Mouse (Mus musculus): ENCODE results near the gene Padi2. TPM values are rescaled to one million over a fixed set of nuclear protein-coding genes. Genes with fewer than 3 reads are reported as not detected.

The Padi2 gene
- polyA plus RNA-seq, 1 experiment from 2014 or later: 0.27 TPM

- ATAC-seq (no peak), DNase-seq (ENCODE audit: low spot score) (no peak)
- H3K27ac ChIP-seq (ENCODE audit: low read depth, low read length): no peak overlapping the region
- H3K9me3 ChIP-seq (replicated peaks; ENCODE audit: control insufficient read depth, low read length): no peaks in the 10 kb centered on the region
- H3K4me3 ChIP-seq (ENCODE audit: low read depth, low read length): no peak overlapping the region
- no peaks in the 10 kb centered on the region for H3K4me1 ChIP-seq (ENCODE audit: control insufficient read depth, insufficient read depth, low read length)
- no peak overlapping the region for H3K9ac ChIP-seq (ENCODE audit: low read length)
- H3K36me3 ChIP-seq (ENCODE audit: control insufficient read depth, insufficient read depth, low read length): peaks cover 74% of the 10 kb centered on the region
- 89% methylated on average over 10 of the region's 10 CpGs for WGBS
- H3K27me3 ChIP-seq (replicated peaks; ENCODE audit: control insufficient read depth, insufficient read depth, low read length): no peaks in the 10 kb centered on the region
- no peak overlapping the region for H3K4me2 ChIP-seq (ENCODE audit: low read length)
Measured at GRCm38 (mm10) chr4:140977278-140977677, 71.1 kb downstream of the Padi2 start.

GRCm38 (mm10) chr4:140977886-140978692 lies 71.9 kb downstream of the Padi2 start:
- no peaks in the 10 kb centered on the region for H3K9me3 ChIP-seq (replicated peaks; ENCODE audit: control insufficient read depth, low read length)
- no peak for DNase-seq (ENCODE audit: low spot score)
- H3K9ac ChIP-seq (ENCODE audit: low read length): no peak overlapping the region
- H3K27ac ChIP-seq (ENCODE audit: low read depth, low read length): no peak overlapping the region
- H3K36me3 ChIP-seq (ENCODE audit: control insufficient read depth, insufficient read depth, low read length): peaks cover 66% of the 10 kb centered on the region
- no peaks in the 10 kb centered on the region for H3K27me3 ChIP-seq (replicated peaks; ENCODE audit: control insufficient read depth, insufficient read depth, low read length)
- ATAC-seq: no peak
- no peaks in the 10 kb centered on the region for H3K4me1 ChIP-seq (ENCODE audit: control insufficient read depth, insufficient read depth, low read length)
- H3K4me3 ChIP-seq (ENCODE audit: low read depth, low read length): no peak overlapping the region
- WGBS: 94% methylated on average over 14 of the region's 14 CpGs
- H3K4me2 ChIP-seq (ENCODE audit: low read length): no peak overlapping the region

- Histone ChIP-seq H3K4me3 (ENCODE audit: low read depth, low read length) (no peak overlapping the region), H3K4me2 (ENCODE audit: low read length) (no peak overlapping the region), H3K27ac (ENCODE audit: low read depth, low read length) (no peak overlapping the region), H3K36me3 (ENCODE audit: control insufficient read depth, insufficient read depth, low read length) (peaks cover 31% of the 10 kb centered on the region), H3K27me3 (replicated peaks; ENCODE audit: control insufficient read depth, insufficient read depth, low read length) (no peaks in the 10 kb centered on the region), H3K9ac (ENCODE audit: low read length) (no peak overlapping the region), H3K9me3 (replicated peaks; ENCODE audit: control insufficient read depth, low read length) (no peaks in the 10 kb centered on the region), H3K4me1 (ENCODE audit: control insufficient read depth, insufficient read depth, low read length) (peaks cover 5% of the 10 kb centered on the region; the same call in 1 of the 2 replicates)
- ATAC-seq (no peak), DNase-seq (ENCODE audit: low spot score) (no peak)
- 85% methylated on average over 2 of the region's 2 CpGs for WGBS
Measured at GRCm38 (mm10) chr4:140981605-140982004, 75.5 kb downstream of the Padi2 start.

GRCm38 (mm10) chr4:140982808-140983207 lies 76.7 kb downstream of the Padi2 start:
- H3K4me3 ChIP-seq (ENCODE audit: low read depth, low read length): no peak overlapping the region
- no peak overlapping the region for H3K4me2 ChIP-seq (ENCODE audit: low read length)
- ATAC-seq (no peak), DNase-seq (ENCODE audit: low spot score) (no peak)
- H3K36me3 ChIP-seq (ENCODE audit: control insufficient read depth, insufficient read depth, low read length): peaks cover 20% of the 10 kb centered on the region
- H3K4me1 ChIP-seq (ENCODE audit: control insufficient read depth, insufficient read depth, low read length): peaks cover 10% of the 10 kb centered on the region; the same call in 1 of the 2 replicates
- no peaks in the 10 kb centered on the region for H3K9me3 ChIP-seq (replicated peaks; ENCODE audit: control insufficient read depth, low read length)
- WGBS: 65% methylated on average over 4 of the region's 4 CpGs
- H3K9ac ChIP-seq (ENCODE audit: low read length): 0 out of 2 replicates have a peak overlapping the region, but pooled peaks have one; percentile 17
- no peak overlapping the region; the same call in 1 of the 2 replicates for H3K27ac ChIP-seq (ENCODE audit: low read depth, low read length)
- H3K27me3 ChIP-seq (replicated peaks; ENCODE audit: control insufficient read depth, insufficient read depth, low read length): no peaks in the 10 kb centered on the region

GRCm38 (mm10) chr4:140983442-140983841 lies 77.3 kb downstream of the Padi2 start:
- peaks cover 13% of the 10 kb centered on the region for H3K4me1 ChIP-seq (ENCODE audit: control insufficient read depth, insufficient read depth, low read length)
- ATAC-seq (no peak), DNase-seq (ENCODE audit: low spot score) (peak; percentile 41)
- no peak overlapping the region for H3K4me3 ChIP-seq (ENCODE audit: low read depth, low read length)
- H3K27me3 ChIP-seq (replicated peaks; ENCODE audit: control insufficient read depth, insufficient read depth, low read length): no peaks in the 10 kb centered on the region
- H3K36me3 ChIP-seq (ENCODE audit: control insufficient read depth, insufficient read depth, low read length): peaks cover 14% of the 10 kb centered on the region
- 0 out of 2 replicates have a peak overlapping the region, but pooled peaks have one; percentile 17 for H3K9ac ChIP-seq (ENCODE audit: low read length)
- no peak overlapping the region for H3K4me2 ChIP-seq (ENCODE audit: low read length)
- H3K9me3 ChIP-seq (replicated peaks; ENCODE audit: control insufficient read depth, low read length): no peaks in the 10 kb centered on the region
- 13% methylated on average over 9 of the region's 9 CpGs for WGBS
- peak overlapping the region; percentile 48; the same call in 1 of the 2 replicates for H3K27ac ChIP-seq (ENCODE audit: low read depth, low read length)

- Histone ChIP-seq H3K27ac (ENCODE audit: low read depth, low read length) (no peak overlapping the region), H3K36me3 (ENCODE audit: control insufficient read depth, insufficient read depth, low read length) (peaks cover 4% of the 10 kb centered on the region), H3K27me3 (replicated peaks; ENCODE audit: control insufficient read depth, insufficient read depth, low read length) (no peaks in the 10 kb centered on the region), H3K4me2 (ENCODE audit: low read length) (no peak overlapping the region), H3K9me3 (replicated peaks; ENCODE audit: control insufficient read depth, low read length) (no peaks in the 10 kb centered on the region), H3K4me3 (ENCODE audit: low read depth, low read length) (no peak overlapping the region), H3K4me1 (ENCODE audit: control insufficient read depth, insufficient read depth, low read length) (peaks cover 16% of the 10 kb centered on the region), H3K9ac (ENCODE audit: low read length) (no peak overlapping the region)
- WGBS: 92% methylated on average over 6 of the region's 6 CpGs
- no peak for DNase-seq (ENCODE audit: low spot score)
- ATAC-seq: no peak
Measured at GRCm38 (mm10) chr4:140984544-140984943, 78.4 kb downstream of the Padi2 start.

- Histone ChIP-seq H3K9me3 (replicated peaks; ENCODE audit: control insufficient read depth, low read length) (no peaks in the 10 kb centered on the region), H3K27me3 (replicated peaks; ENCODE audit: control insufficient read depth, insufficient read depth, low read length) (no peaks in the 10 kb centered on the region), H3K4me2 (ENCODE audit: low read length) (peak overlapping the region; percentile 74), H3K27ac (ENCODE audit: low read depth, low read length) (peak overlapping the region; percentile 75), H3K36me3 (ENCODE audit: control insufficient read depth, insufficient read depth, low read length) (peaks cover 7% of the 10 kb centered on the region; the same call in 1 of the 2 replicates), H3K9ac (ENCODE audit: low read length) (peak overlapping the region; percentile 95), H3K4me1 (ENCODE audit: control insufficient read depth, insufficient read depth, low read length) (peaks cover 16% of the 10 kb centered on the region), H3K4me3 (ENCODE audit: low read depth, low read length) (peak overlapping the region; percentile 87)
- WGBS: 28% methylated on average over 14 of the region's 15 CpGs
- ATAC-seq (peak; percentile 35), DNase-seq (ENCODE audit: low spot score) (peak; percentile 14)
Measured at GRCm38 (mm10) chr4:140986024-140986710, 80.0 kb downstream of the Padi2 start.

GRCm38 (mm10) chr4:140986711-140987395 lies 80.7 kb downstream of the Padi2 start, which contains the start of gene Atp13a2:
Gene Atp13a2, plus strand, starts transcription at chr4:140986873.
- peak within 1 kb of the TSS; percentile 95 for H3K9ac ChIP-seq (ENCODE audit: low read length)
- peak within 1 kb of the TSS; percentile 87 for H3K4me3 ChIP-seq (ENCODE audit: low read depth, low read length)
- H3K4me1 ChIP-seq (ENCODE audit: control insufficient read depth, insufficient read depth, low read length): peaks cover 16% of the 10 kb centered on the region
- H3K27ac ChIP-seq (ENCODE audit: low read depth, low read length): peak within 1 kb of the TSS; percentile 75
- peak; percentile 94 for ATAC-seq
- H3K4me2 ChIP-seq (ENCODE audit: low read length): peak within 1 kb of the TSS; percentile 74
- no peaks in the 10 kb centered on the region for H3K9me3 ChIP-seq (replicated peaks; ENCODE audit: control insufficient read depth, low read length)
- WGBS: under 1% methylated on average over 53 of the region's 58 CpGs
- DNase-seq (ENCODE audit: low spot score): peak; percentile 94
- H3K36me3 ChIP-seq (ENCODE audit: control insufficient read depth, insufficient read depth, low read length): peaks cover 7% of the 10 kb centered on the region; the same call in 1 of the 2 replicates
- no peaks in the 10 kb centered on the region for H3K27me3 ChIP-seq (replicated peaks; ENCODE audit: control insufficient read depth, insufficient read depth, low read length)
